Mouse (Mus musculus): ENCODE data around the gene Ass1. TPM values are rescaled to one million over a fixed set of nuclear protein-coding genes. Genes with fewer than 3 reads are reported as not detected.

Gene Ass1
- polyA plus RNA-seq, 1 experiment from 2014 or later = 24.1 TPM

- Histone ChIP-seq H3K4me3 (ENCODE audit: low read depth, low read length) (no peak overlapping the region), H3K36me3 (ENCODE audit: control insufficient read depth, insufficient read depth, low read length) (no peaks in the 10 kb centered on the region), H3K4me1 (ENCODE audit: control insufficient read depth, insufficient read depth, low read length) (0 out of 2 replicates have a peak, but pooled peaks cover 8% of the 10 kb centered on the region), H3K9me3 (ENCODE audit: control insufficient read depth, low read length) (no peaks in the 10 kb centered on the region), H3K9ac (ENCODE audit: low read depth, low read length) (peak overlapping the region; percentile 16; the same call in 1 of the 2 replicates), H3K27me3 (replicated peaks; ENCODE audit: control insufficient read depth, insufficient read depth, low read length) (no peaks in the 10 kb centered on the region), H3K4me2 (ENCODE audit: low read depth, low read length) (no peak overlapping the region), H3K27ac (replicated peaks; ENCODE audit: low read depth, low read length) (no peak overlapping the region)
- ATAC-seq (ENCODE audit: low read depth) (peak; percentile 63), DNase-seq (ENCODE audit: low spot score) (peak; percentile 52)
- 37% methylated on average over 8 of the region's 11 CpGs for WGBS
Observed at GRCm38 (mm10) chr2:31442480-31443160, 27.4 kb upstream of the Ass1 start.

- 51% methylated on average over 4 of the region's 4 CpGs for WGBS
- no peaks in the 10 kb centered on the region for H3K9me3 ChIP-seq (ENCODE audit: control insufficient read depth, low read length)
- no peaks in the 10 kb centered on the region for H3K36me3 ChIP-seq (ENCODE audit: control insufficient read depth, insufficient read depth, low read length)
- no peak overlapping the region for H3K9ac ChIP-seq (ENCODE audit: low read depth, low read length)
- ATAC-seq (ENCODE audit: low read depth) (no peak), DNase-seq (ENCODE audit: low spot score) (no peak)
- no peak overlapping the region for H3K27ac ChIP-seq (replicated peaks; ENCODE audit: low read depth, low read length)
- H3K27me3 ChIP-seq (replicated peaks; ENCODE audit: control insufficient read depth, insufficient read depth, low read length) = no peaks in the 10 kb centered on the region
- no peak overlapping the region for H3K4me2 ChIP-seq (ENCODE audit: low read depth, low read length)
- H3K4me3 ChIP-seq (ENCODE audit: low read depth, low read length) = no peak overlapping the region
- H3K4me1 ChIP-seq (ENCODE audit: control insufficient read depth, insufficient read depth, low read length) = peaks cover 15% of the 10 kb centered on the region
Observed at GRCm38 (mm10) chr2:31446036-31446435, 24.0 kb upstream of the Ass1 start.

- peaks cover 15% of the 10 kb centered on the region for H3K4me1 ChIP-seq (ENCODE audit: control insufficient read depth, insufficient read depth, low read length)
- H3K36me3 ChIP-seq (ENCODE audit: control insufficient read depth, insufficient read depth, low read length) = no peaks in the 10 kb centered on the region
- H3K4me2 ChIP-seq (ENCODE audit: low read depth, low read length) = no peak overlapping the region
- no peaks in the 10 kb centered on the region for H3K9me3 ChIP-seq (ENCODE audit: control insufficient read depth, low read length)
- H3K4me3 ChIP-seq (ENCODE audit: low read depth, low read length) = no peak overlapping the region
- H3K27me3 ChIP-seq (replicated peaks; ENCODE audit: control insufficient read depth, insufficient read depth, low read length) = no peaks in the 10 kb centered on the region
- WGBS = 62% methylated on average over 4 of the region's 4 CpGs
- no peak overlapping the region for H3K27ac ChIP-seq (replicated peaks; ENCODE audit: low read depth, low read length)
- DNase-seq (ENCODE audit: low spot score) = no peak
- ATAC-seq (ENCODE audit: low read depth) = no peak
- H3K9ac ChIP-seq (ENCODE audit: low read depth, low read length) = no peak overlapping the region
Observed at GRCm38 (mm10) chr2:31446456-31446855, 23.6 kb upstream of the Ass1 start.

GRCm38 (mm10) chr2:31447536-31447935, 22.5 kb upstream of the Ass1 start:
- Histone ChIP-seq H3K27ac (replicated peaks; ENCODE audit: low read depth, low read length) (no peak overlapping the region), H3K4me3 (ENCODE audit: low read depth, low read length) (no peak overlapping the region), H3K9me3 (ENCODE audit: control insufficient read depth, low read length) (no peaks in the 10 kb centered on the region), H3K9ac (ENCODE audit: low read depth, low read length) (no peak overlapping the region), H3K4me1 (ENCODE audit: control insufficient read depth, insufficient read depth, low read length) (peaks cover 11% of the 10 kb centered on the region), H3K36me3 (ENCODE audit: control insufficient read depth, insufficient read depth, low read length) (no peaks in the 10 kb centered on the region), H3K4me2 (ENCODE audit: low read depth, low read length) (no peak overlapping the region), H3K27me3 (replicated peaks; ENCODE audit: control insufficient read depth, insufficient read depth, low read length) (no peaks in the 10 kb centered on the region)
- WGBS = 79% methylated on average over 2 of the region's 2 CpGs
- no peak for DNase-seq (ENCODE audit: low spot score)
- ATAC-seq (ENCODE audit: low read depth) = no peak

- H3K4me2 ChIP-seq (ENCODE audit: low read depth, low read length) = no peak overlapping the region
- H3K9ac ChIP-seq (ENCODE audit: low read depth, low read length) = no peak overlapping the region
- H3K36me3 ChIP-seq (ENCODE audit: control insufficient read depth, insufficient read depth, low read length) = no peaks in the 10 kb centered on the region
- DNase-seq (ENCODE audit: low spot score) = peak; percentile 41
- H3K4me1 ChIP-seq (ENCODE audit: control insufficient read depth, insufficient read depth, low read length) = peaks cover 7% of the 10 kb centered on the region
- H3K27me3 ChIP-seq (replicated peaks; ENCODE audit: control insufficient read depth, insufficient read depth, low read length) = no peaks in the 10 kb centered on the region
- H3K4me3 ChIP-seq (ENCODE audit: low read depth, low read length) = no peak overlapping the region
- ATAC-seq (ENCODE audit: low read depth) = peak; percentile 23; the same call in 1 of the 2 replicates
- H3K9me3 ChIP-seq (ENCODE audit: control insufficient read depth, low read length) = no peaks in the 10 kb centered on the region
- H3K27ac ChIP-seq (replicated peaks; ENCODE audit: low read depth, low read length) = peak overlapping the region; percentile 45
- 41% methylated on average over 3 of the region's 3 CpGs for WGBS
Observed at GRCm38 (mm10) chr2:31448756-31449440, 21.1 kb upstream of the Ass1 start.

GRCm38 (mm10) chr2:31449441-31449815, 20.6 kb upstream of the Ass1 start:
- no peak overlapping the region for H3K4me2 ChIP-seq (ENCODE audit: low read depth, low read length)
- no peaks in the 10 kb centered on the region for H3K27me3 ChIP-seq (replicated peaks; ENCODE audit: control insufficient read depth, insufficient read depth, low read length)
- H3K9ac ChIP-seq (ENCODE audit: low read depth, low read length) = no peak overlapping the region
- H3K36me3 ChIP-seq (ENCODE audit: control insufficient read depth, insufficient read depth, low read length) = no peaks in the 10 kb centered on the region
- peak overlapping the region; percentile 45; the same call in 1 of the 2 replicates for H3K27ac ChIP-seq (replicated peaks; ENCODE audit: low read depth, low read length)
- no peak overlapping the region for H3K4me3 ChIP-seq (ENCODE audit: low read depth, low read length)
- ATAC-seq (ENCODE audit: low read depth) = peak; percentile 83
- 34% methylated on average over 4 of the region's 4 CpGs for WGBS
- peak; percentile 86 for DNase-seq (ENCODE audit: low spot score)
- H3K4me1 ChIP-seq (ENCODE audit: control insufficient read depth, insufficient read depth, low read length) = peaks cover 9% of the 10 kb centered on the region
- H3K9me3 ChIP-seq (ENCODE audit: control insufficient read depth, low read length) = no peaks in the 10 kb centered on the region

GRCm38 (mm10) chr2:31449902-31450301, 20.1 kb upstream of the Ass1 start:
- peaks cover 14% of the 10 kb centered on the region for H3K4me1 ChIP-seq (ENCODE audit: control insufficient read depth, insufficient read depth, low read length)

GRCm38 (mm10) chr2:31450661-31451060, 19.3 kb upstream of the Ass1 start:
- peaks cover 16% of the 10 kb centered on the region for H3K4me1 ChIP-seq (ENCODE audit: control insufficient read depth, insufficient read depth, low read length)

More at GRCm38 (mm10) chr2:31449902-31450301, 20.1 kb upstream of the Ass1 start:
- ATAC-seq (ENCODE audit: low read depth) (no peak), DNase-seq (ENCODE audit: low spot score) (no peak)
- H3K27ac ChIP-seq (replicated peaks; ENCODE audit: low read depth, low read length) = no peak overlapping the region
- H3K9ac ChIP-seq (ENCODE audit: low read depth, low read length) = no peak overlapping the region
- H3K9me3 ChIP-seq (ENCODE audit: control insufficient read depth, low read length) = no peaks in the 10 kb centered on the region
- H3K36me3 ChIP-seq (ENCODE audit: control insufficient read depth, insufficient read depth, low read length) = no peaks in the 10 kb centered on the region
- H3K4me2 ChIP-seq (ENCODE audit: low read depth, low read length) = no peak overlapping the region
- 92% methylated on average over 4 of the region's 4 CpGs for WGBS
- no peak overlapping the region for H3K4me3 ChIP-seq (ENCODE audit: low read depth, low read length)
- H3K27me3 ChIP-seq (replicated peaks; ENCODE audit: control insufficient read depth, insufficient read depth, low read length) = no peaks in the 10 kb centered on the region

More at GRCm38 (mm10) chr2:31450661-31451060, 19.3 kb upstream of the Ass1 start:
- WGBS = 27% methylated on average over 2 of the region's 3 CpGs
- no peak for DNase-seq (ENCODE audit: low spot score)
- H3K27me3 ChIP-seq (replicated peaks; ENCODE audit: control insufficient read depth, insufficient read depth, low read length) = no peaks in the 10 kb centered on the region
- no peak overlapping the region for H3K4me3 ChIP-seq (ENCODE audit: low read depth, low read length)
- no peak overlapping the region for H3K27ac ChIP-seq (replicated peaks; ENCODE audit: low read depth, low read length)
- H3K4me2 ChIP-seq (ENCODE audit: low read depth, low read length) = no peak overlapping the region
- no peak for ATAC-seq (ENCODE audit: low read depth)
- no peaks in the 10 kb centered on the region for H3K36me3 ChIP-seq (ENCODE audit: control insufficient read depth, insufficient read depth, low read length)
- H3K9me3 ChIP-seq (ENCODE audit: control insufficient read depth, low read length) = no peaks in the 10 kb centered on the region
- H3K9ac ChIP-seq (ENCODE audit: low read depth, low read length) = no peak overlapping the region
